Mouse (Mus musculus) embryonic fibroblast, embryonic 13.5 days (primary cell): Measurements from ENCODE around the gene Pxylp1. TPM values are rescaled to one million over a fixed set of nuclear protein-coding genes. Genes with fewer than 3 reads are reported as not detected.

Experiments used
- H3K27ac ChIP-seq: 2 replicates; pipeline ENCODE4 v1.5.1; 2012; ENCODE audit warnings: low read length, control low read depth, inconsistent platforms; ENCODE audit not compliant: insufficient read depth
- H3K4me1 ChIP-seq: 2 replicates; pipeline ENCODE4 v1.6.1; 2011; ENCODE audit warnings: low read length; ENCODE audit not compliant: control insufficient read depth, insufficient read depth
- H3K4me3 ChIP-seq: 2 replicates; pipeline ENCODE4 v1.5.1; 2011; ENCODE audit warnings: mild to moderate bottlenecking, control low read depth, low read length; ENCODE audit not compliant: insufficient read depth
- CTCF ChIP-seq: IDR thresholded peaks from 2 replicates; pipeline ENCODE4 v1.5.1; 2011; ENCODE audit warnings: mild to moderate bottlenecking, control low read depth, low read length, moderate library complexity, borderline replicate concordance; ENCODE audit not compliant: insufficient read depth
- POLR2A ChIP-seq: IDR thresholded peaks from 2 replicates; pipeline ENCODE4 v1.6.1; 2011; ENCODE audit warnings: low read depth, mild to moderate bottlenecking, control low read depth, low read length, moderate library complexity
- polyA plus RNA-seq: library from polyadenylated mRNA; stranded (reverse); fragments of >200 nt; gene quantifications from 2 replicates; pipeline ENCODE4 v1.2.4, GENCODE M21; 2011; ENCODE audit warnings: low read depth; ENCODE audit not compliant: missing spikeins, insufficient read length

Pxylp1 gene
- polyA plus RNA-seq, 1 experiment: 19.5 TPM

GRCm38 (mm10) chr9:96783667-96784066 lies 108.8 kb downstream of the Pxylp1 start:
- TF ChIP-seq POLR2A (no peak), CTCF (no peak)
- Histone ChIP-seq H3K4me1 (peaks cover 13% of the 10 kb centered on the region), H3K4me3 (no peak overlapping the region), H3K27ac (peak overlapping the region; percentile 96)

- TF ChIP-seq CTCF (no peak), POLR2A (no peak)
- no peak overlapping the region for H3K4me3 ChIP-seq
- peak overlapping the region; percentile 96 for H3K27ac ChIP-seq
- peaks cover 13% of the 10 kb centered on the region for H3K4me1 ChIP-seq
These were observed 109.2 kb downstream of the Pxylp1 start for GRCm38 (mm10) chr9:96783258-96783657.

DNA sequence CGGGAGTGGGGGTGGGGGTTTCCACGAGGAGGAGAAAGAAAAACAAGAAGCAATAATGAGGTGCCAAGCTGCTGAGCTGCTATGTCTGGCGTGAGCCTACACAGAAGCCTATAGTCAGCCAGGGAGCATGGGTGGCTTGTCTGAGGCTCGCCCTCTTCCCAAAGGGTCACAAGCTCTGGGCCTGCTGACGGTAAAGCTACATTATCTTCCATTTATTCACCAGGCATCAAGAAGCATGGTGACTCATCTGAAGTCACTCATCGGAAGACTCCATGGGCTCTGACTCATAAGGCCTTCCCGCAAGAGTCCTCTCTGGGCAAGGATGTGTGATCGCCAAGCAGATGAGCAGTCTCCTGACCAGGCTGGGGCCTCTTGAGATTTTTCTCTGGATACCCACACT lies 110.4 kb downstream of the Pxylp1 start:
- Histone ChIP-seq H3K4me1 (peaks cover 13% of the 10 kb centered on the region), H3K4me3 (no peak overlapping the region), H3K27ac (peak overlapping the region; percentile 96)
- TF ChIP-seq CTCF (no peak), POLR2A (no peak)

Other genes with a start within 250 kb of the Pxylp1 start
- 33.6 and 47.0 TPM in 2 replicates for gene Zbtb38, start 139.8 kb downstream of the Pxylp1 start, polyA plus RNA-seq
- gene Spsb4, start 126.2 kb upstream of the Pxylp1 start, polyA plus RNA-seq: 1.8 and 1.9 TPM in 2 replicates
- 106 and 132 TPM in 2 replicates for gene Slc25a36, start 218.5 kb upstream of the Pxylp1 start, polyA plus RNA-seq